Mouse (Mus musculus) brain, embryonic 14.5 days (tissue): ENCODE measurements at regions not wholly inside any gene's neighbourhood (a gene's known extent, or its start where the extent isn't known, plus 50 kb on each side); places are given as distances from the start of the nearest gene placed in this dataset.

Experiments
- DNase-seq: peaks from one replicate; pipeline ENCODE4 v3.0.0-alpha.2; 2011; ENCODE audit warnings: low read depth
- CTCF ChIP-seq: fragments of 200-500 bp; IDR thresholded peaks from 2 replicates; pipeline ENCODE4 v1.5.1; 2012; ENCODE audit warnings: inconsistent platforms, mild to moderate bottlenecking, moderate library complexity, borderline replicate concordance; ENCODE audit not compliant: insufficient read depth, insufficient read length; ENCODE audit errors: extremely low read depth
- POLR2A ChIP-seq: fragments of 200-500 bp; IDR thresholded peaks from 2 replicates; pipeline ENCODE4 v1.6.1; 2012; ENCODE audit warnings: mild to moderate bottlenecking, inconsistent platforms, borderline replicate concordance; ENCODE audit not compliant: poor library complexity, insufficient read depth, insufficient read length, severe bottlenecking; ENCODE audit errors: extremely low read depth

DNA sequence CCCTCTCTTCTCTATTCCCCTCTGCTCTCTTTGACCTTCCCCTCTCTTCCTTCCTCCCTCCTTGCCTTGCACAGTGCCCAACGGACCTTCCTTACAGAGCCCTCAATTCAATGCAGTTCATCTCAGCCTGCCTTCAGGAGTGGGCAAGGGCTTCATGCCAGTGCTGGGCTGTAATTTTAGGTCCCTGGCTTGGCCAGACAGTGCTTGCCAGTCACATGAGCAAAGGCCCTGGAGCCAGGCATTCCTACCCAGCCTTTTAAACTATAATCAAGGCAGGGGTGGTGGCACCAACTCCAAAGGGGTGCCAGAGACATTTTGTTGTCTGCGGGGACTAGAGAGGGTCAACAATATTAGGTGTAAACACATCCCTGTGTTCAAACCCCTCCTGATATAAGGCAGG is 150.9 kb downstream of the Efnb1 start:
- DNase-seq: no peak
- no peak for TF ChIP-seq POLR2A
- no peak for TF ChIP-seq CTCF

- TF ChIP-seq CTCF (no peak), POLR2A (no peak)
- DNase-seq: peak; percentile 89
Measured at GRCm38 (mm10) chrX:99285611-99286010, 149.7 kb downstream of the Efnb1 start.

GRCm38 (mm10) chrX:99280991-99281390 is 145.1 kb downstream of the Efnb1 start:
- no peak for DNase-seq
- TF ChIP-seq POLR2A: no peak
- TF ChIP-seq CTCF: no peak

- DNase-seq: no peak
- TF ChIP-seq POLR2A (no peak), CTCF (no peak)
Measured at GRCm38 (mm10) chrX:99280543-99280942, 144.6 kb downstream of the Efnb1 start.

DNA sequence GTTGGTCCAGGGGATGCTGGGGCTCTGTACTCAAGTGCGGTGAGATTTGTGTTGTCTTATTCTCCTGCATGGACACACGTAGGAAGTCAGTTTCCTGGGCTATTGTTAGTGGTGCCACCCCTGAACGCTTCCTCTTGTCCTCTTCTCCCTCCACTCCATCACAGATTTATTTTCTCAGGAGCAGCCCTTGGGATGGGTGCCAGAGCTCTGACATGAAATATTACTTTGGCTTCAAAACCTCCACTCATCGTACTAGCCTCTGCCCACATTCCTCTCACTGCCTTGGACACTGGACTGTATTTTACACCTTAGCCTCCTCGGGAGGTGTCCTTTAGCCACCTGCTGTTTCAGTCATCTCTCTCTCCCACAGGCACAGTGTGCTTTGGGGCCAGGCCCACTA is 139.6 kb downstream of the Efnb1 start:
- no peak for DNase-seq

DNA sequence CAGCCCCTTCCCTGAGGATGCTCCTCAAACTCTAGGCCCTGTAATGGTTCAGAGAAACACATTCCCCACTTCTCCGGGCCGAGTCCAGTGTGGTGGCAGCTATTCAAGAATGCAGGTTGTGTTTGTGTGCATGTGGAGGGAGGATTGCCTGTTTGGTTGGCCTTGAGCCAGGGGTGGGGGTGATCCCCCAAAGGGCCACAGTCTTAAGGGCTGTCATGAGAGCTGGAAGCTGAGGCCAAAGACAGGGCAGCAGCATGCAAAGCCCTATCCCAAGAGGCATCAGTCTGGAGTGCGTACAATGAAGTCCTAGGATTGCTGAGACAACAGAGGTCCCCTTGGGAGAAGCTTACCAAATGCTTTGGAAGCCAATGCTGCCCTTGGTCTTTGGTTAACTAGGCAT is 136.0 kb downstream of the Efnb1 start:
- TF ChIP-seq POLR2A: no peak
- no peak for TF ChIP-seq CTCF
- no peak for DNase-seq

More for the DNA sequence above, 139.6 kb downstream of the Efnb1 start:
- TF ChIP-seq CTCF (no peak), POLR2A (no peak)

- peak; percentile 75 for DNase-seq
- TF ChIP-seq CTCF (no peak), POLR2A (no peak)
Measured at GRCm38 (mm10) chrX:99249038-99249607, 113.2 kb downstream of the Efnb1 start.

DNA sequence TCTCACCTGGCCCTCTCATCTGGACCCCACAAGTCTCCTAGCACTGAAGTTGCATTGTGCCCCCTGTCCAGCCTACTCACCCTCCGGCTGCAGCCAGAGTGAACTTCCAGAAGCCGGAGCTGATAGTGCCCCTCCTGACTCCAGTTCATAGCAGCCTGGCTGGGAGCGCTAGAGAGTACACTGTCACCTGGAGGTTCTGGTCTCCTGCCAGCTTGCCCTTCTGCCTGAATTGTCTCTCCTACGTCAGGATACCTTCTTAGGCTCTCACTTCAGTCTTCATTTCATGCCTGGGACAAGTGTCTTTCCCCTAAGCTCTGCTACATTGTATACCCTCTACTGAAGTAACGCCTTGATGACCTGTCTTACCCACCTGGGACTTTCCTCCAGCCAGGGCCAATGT is 112.3 kb downstream of the Efnb1 start:
- TF ChIP-seq CTCF: no peak
- TF ChIP-seq POLR2A: no peak
- DNase-seq: no peak

DNA sequence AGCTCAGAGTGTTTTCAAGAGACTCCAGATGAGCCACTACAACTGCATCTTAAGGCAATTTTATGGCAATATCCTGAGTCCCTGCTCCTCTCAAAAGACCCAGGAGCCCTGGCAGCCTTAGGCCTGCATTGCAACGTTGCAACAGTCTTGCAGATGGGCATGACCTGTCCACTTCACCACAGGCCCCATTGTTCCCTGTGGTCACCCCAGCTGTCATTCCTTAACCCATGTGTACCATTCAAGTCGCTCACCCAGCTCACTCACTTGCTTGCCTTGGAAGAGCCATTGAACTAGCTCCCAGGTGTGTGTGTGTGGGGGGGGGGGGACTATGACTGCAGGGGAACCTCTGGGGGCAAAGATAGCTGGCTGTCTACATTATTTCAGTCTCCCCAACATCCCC is 110.8 kb downstream of the Efnb1 start:
- DNase-seq: no peak

GRCm38 (mm10) chrX:99246051-99246450 is 110.1 kb downstream of the Efnb1 start:
- DNase-seq: no peak
- TF ChIP-seq POLR2A: no peak
- TF ChIP-seq CTCF: no peak

More for the DNA sequence above, 110.8 kb downstream of the Efnb1 start:
- TF ChIP-seq POLR2A (no peak), CTCF (no peak)

- TF ChIP-seq POLR2A (no peak), CTCF (no peak)
- DNase-seq: peak; percentile 64
Measured at GRCm38 (mm10) chrX:99245541-99245940, 109.6 kb downstream of the Efnb1 start.

DNA sequence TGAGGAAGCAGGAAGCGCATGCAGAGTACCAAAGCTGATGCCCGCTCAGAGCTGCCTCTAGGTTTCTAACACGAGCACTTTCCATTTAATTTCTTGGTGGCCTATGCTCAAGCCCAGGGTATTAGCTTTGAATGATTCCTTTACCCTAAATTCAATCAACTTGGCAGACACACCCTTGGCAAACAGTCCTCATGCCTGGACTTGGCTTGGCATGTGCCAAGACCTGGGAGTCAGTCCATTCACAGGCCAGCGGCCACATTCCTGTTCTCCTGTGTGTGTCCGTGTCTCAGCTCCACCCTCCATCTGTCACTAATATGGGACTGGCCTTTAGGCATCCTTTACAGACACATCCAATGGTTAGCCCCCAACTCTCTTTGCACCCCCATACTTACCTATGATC is 107.3 kb downstream of the Efnb1 start:
- no peak for DNase-seq
- TF ChIP-seq POLR2A: no peak
- no peak for TF ChIP-seq CTCF
